Mouse (Mus musculus): Measurements from ENCODE around the gene Gfer. TPM values are rescaled to one million over a fixed set of nuclear protein-coding genes. Genes with fewer than 3 reads are reported as not detected.

Gene Gfer
- polyA plus RNA-seq, 1 experiment = 29.8 TPM

DNA sequence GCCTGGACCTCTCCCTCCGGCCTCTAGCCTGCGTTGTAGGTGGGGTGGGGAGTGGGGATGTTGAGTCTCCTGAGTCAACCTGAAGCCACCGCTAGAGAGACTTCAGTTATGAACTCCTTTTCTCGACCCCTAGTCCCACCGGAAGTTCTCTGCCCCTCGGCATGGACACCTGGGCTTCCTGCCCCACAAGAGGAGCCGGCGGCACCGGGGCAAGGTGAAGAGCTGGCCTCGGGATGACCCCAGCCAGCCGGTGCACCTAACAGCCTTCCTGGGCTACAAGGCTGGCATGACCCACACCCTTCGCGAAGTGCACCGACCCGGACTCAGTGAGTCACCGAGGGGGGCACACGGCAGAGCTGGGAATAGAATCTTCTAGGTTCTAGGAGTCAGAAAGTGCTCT, 32.2 kb upstream of the Gfer start:
- Histone ChIP-seq H3K4me3 (ENCODE audit: insufficient read depth, low read depth, low read length) (no peak overlapping the region), H3K36me3 (ENCODE audit: control insufficient read depth, insufficient read depth, low read length) (no peaks in the 10 kb centered on the region), H3K4me1 (ENCODE audit: control insufficient read depth, insufficient read depth, low read length) (peaks cover 16% of the 10 kb centered on the region), H3K27me3 (replicated peaks; ENCODE audit: control insufficient read depth, insufficient read depth, low read length) (no peaks in the 10 kb centered on the region), H3K27ac (ENCODE audit: insufficient read depth, low read depth, low read length) (no peak overlapping the region)
- DNase-seq = no peak
- 68% methylated on average over 17 of the region's 17 CpGs for WGBS
- TF ChIP-seq CTCF (conservative IDR thresholded peaks at IDR 0.05; ENCODE audit: insufficient read depth, insufficient read length, low read depth, low read length) (no peak), POLR2A (IDR thresholded peaks at IDR 0.05; ENCODE audit: low read depth, low read length) (no peak)

- H3K27ac ChIP-seq (ENCODE audit: insufficient read depth, low read depth, low read length) = no peak within 1 kb of the TSS
- peaks cover 11% of the 10 kb centered on the region; the same call in 1 of the 2 replicates for H3K4me1 ChIP-seq (ENCODE audit: control insufficient read depth, insufficient read depth, low read length)
- TF ChIP-seq POLR2A (IDR thresholded peaks at IDR 0.05; ENCODE audit: low read depth, low read length) (no peak), CTCF (conservative IDR thresholded peaks at IDR 0.05; ENCODE audit: insufficient read depth, insufficient read length, low read depth, low read length) (no peak)
- no peaks in the 10 kb centered on the region for H3K36me3 ChIP-seq (ENCODE audit: control insufficient read depth, insufficient read depth, low read length)
- DNase-seq = no peak
- H3K27me3 ChIP-seq (replicated peaks; ENCODE audit: control insufficient read depth, insufficient read depth, low read length) = no peaks in the 10 kb centered on the region
- WGBS = 66% methylated on average over 2 of the region's 2 CpGs
- H3K4me3 ChIP-seq (ENCODE audit: insufficient read depth, low read depth, low read length) = no peak within 1 kb of the TSS
Observed at GRCm38 (mm10) chr17:24727618-24728017, 31.7 kb upstream of the Gfer start, which contains the start of gene Rpl3l. TSS of gene Rpl3l (plus strand) at chr17:24727820.

- H3K27ac ChIP-seq (ENCODE audit: insufficient read depth, low read depth, low read length) = no peak overlapping the region
- TF ChIP-seq POLR2A (IDR thresholded peaks at IDR 0.05; ENCODE audit: low read depth, low read length) = no peak
- TF ChIP-seq CTCF (conservative IDR thresholded peaks at IDR 0.05; ENCODE audit: insufficient read depth, insufficient read length, low read depth, low read length) = no peak
- DNase-seq = no peak
- 64% methylated on average over 3 of the region's 3 CpGs for WGBS
- no peak overlapping the region for H3K4me3 ChIP-seq (ENCODE audit: insufficient read depth, low read depth, low read length)
- H3K36me3 ChIP-seq (ENCODE audit: control insufficient read depth, insufficient read depth, low read length) = no peaks in the 10 kb centered on the region; the same call in 1 of the 2 replicates
- no peaks in the 10 kb centered on the region for H3K27me3 ChIP-seq (replicated peaks; ENCODE audit: control insufficient read depth, insufficient read depth, low read length)
- H3K4me1 ChIP-seq (ENCODE audit: control insufficient read depth, insufficient read depth, low read length) = peaks cover 2% of the 10 kb centered on the region; the same call in 1 of the 2 replicates
Observed at GRCm38 (mm10) chr17:24725637-24726390, 29.9 kb upstream of the Gfer start.

GRCm38 (mm10) chr17:24724184-24724583, 28.2 kb upstream of the Gfer start, which contains the start of gene Ndufb10:
TSS of gene Ndufb10 (minus strand) at chr17:24724478.
- no peaks in the 10 kb centered on the region; the same call in 1 of the 2 replicates for H3K36me3 ChIP-seq (ENCODE audit: control insufficient read depth, insufficient read depth, low read length)
- H3K27ac ChIP-seq (ENCODE audit: insufficient read depth, low read depth, low read length) = peak within 1 kb of the TSS; percentile 90
- peaks cover 2% of the 10 kb centered on the region; the same call in 1 of the 2 replicates for H3K4me1 ChIP-seq (ENCODE audit: control insufficient read depth, insufficient read depth, low read length)
- peak within 1 kb of the TSS; percentile 87 for H3K4me3 ChIP-seq (ENCODE audit: insufficient read depth, low read depth, low read length)
- TF ChIP-seq POLR2A (IDR thresholded peaks at IDR 0.05; ENCODE audit: low read depth, low read length) (peak; percentile 96), CTCF (conservative IDR thresholded peaks at IDR 0.05; ENCODE audit: insufficient read depth, insufficient read length, low read depth, low read length) (peak; percentile 96; the same call in 1 of the 2 replicates)
- peak; percentile 98 for DNase-seq
- under 1% methylated on average over 30 of the region's 30 CpGs for WGBS
- H3K27me3 ChIP-seq (replicated peaks; ENCODE audit: control insufficient read depth, insufficient read depth, low read length) = no peaks in the 10 kb centered on the region

DNA sequence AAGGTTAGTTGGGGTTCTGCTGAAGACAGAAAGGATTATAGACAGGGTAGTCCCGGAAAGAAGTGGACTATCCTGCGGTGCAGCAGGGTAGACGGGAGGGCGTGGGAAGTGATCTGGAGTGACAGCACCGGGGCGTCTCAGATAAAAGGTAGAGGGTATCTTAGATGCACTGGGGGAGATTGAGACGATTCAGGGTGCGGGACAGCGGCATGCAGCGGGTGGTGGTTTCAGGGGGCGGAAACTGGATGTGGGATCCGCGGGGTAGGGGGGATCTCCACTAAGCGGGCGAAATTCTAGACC, 27.9 kb upstream of the Gfer start:
- Histone ChIP-seq H3K27me3 (replicated peaks; ENCODE audit: control insufficient read depth, insufficient read depth, low read length) (no peaks in the 10 kb centered on the region), H3K4me3 (ENCODE audit: insufficient read depth, low read depth, low read length) (peak overlapping the region; percentile 87), H3K36me3 (ENCODE audit: control insufficient read depth, insufficient read depth, low read length) (no peaks in the 10 kb centered on the region; the same call in 1 of the 2 replicates), H3K4me1 (ENCODE audit: control insufficient read depth, insufficient read depth, low read length) (peaks cover 2% of the 10 kb centered on the region; the same call in 1 of the 2 replicates), H3K27ac (ENCODE audit: insufficient read depth, low read depth, low read length) (peak overlapping the region; percentile 90)
- WGBS = under 1% methylated on average over 15 of the region's 15 CpGs
- TF ChIP-seq CTCF (conservative IDR thresholded peaks at IDR 0.05; ENCODE audit: insufficient read depth, insufficient read length, low read depth, low read length) (no peak), POLR2A (IDR thresholded peaks at IDR 0.05; ENCODE audit: low read depth, low read length) (no peak)
- DNase-seq = no peak

DNA sequence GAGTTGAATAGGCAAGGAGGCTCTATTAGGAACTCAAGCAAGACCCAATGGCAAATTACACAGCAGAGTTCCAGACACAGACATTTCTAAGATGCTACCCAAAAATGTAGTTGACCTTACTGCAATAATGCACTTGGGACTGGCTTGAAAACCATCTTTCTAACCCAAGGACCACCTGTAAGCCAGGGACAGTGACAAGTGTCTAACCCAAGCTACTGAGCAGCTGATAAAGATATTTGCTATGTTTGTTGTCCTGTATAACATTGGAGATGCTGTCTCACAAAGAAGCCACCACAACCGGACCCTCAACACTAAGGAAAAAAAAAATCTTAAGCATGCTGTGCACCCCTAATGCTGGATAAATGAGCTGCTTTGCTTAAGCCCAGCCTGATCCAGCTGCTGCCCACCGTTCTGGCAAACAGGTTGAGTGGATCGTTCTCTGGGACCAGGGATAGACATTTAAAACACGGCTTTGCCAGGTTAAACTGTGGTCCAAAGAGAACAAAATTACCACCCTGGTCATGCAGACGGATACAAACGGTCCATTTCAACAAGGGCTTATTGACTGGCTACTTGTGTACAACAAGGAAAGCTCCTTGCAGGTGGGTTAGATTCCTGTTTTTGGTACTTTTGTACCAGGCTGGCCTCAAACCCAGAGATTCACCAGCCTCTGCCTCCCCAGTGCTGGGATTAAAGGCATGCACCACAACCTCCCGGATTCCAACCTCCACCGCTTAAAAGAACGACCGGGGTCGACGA, 27.3 kb upstream of the Gfer start:
- TF ChIP-seq CTCF (conservative IDR thresholded peaks at IDR 0.05; ENCODE audit: insufficient read depth, insufficient read length, low read depth, low read length) = no peak
- TF ChIP-seq POLR2A (IDR thresholded peaks at IDR 0.05; ENCODE audit: low read depth, low read length) = no peak
- DNase-seq = no peak
- H3K36me3 ChIP-seq (ENCODE audit: control insufficient read depth, insufficient read depth, low read length) = no peaks in the 10 kb centered on the region; the same call in 1 of the 2 replicates
- peak overlapping the region; percentile 90 for H3K27ac ChIP-seq (ENCODE audit: insufficient read depth, low read depth, low read length)
- H3K4me1 ChIP-seq (ENCODE audit: control insufficient read depth, insufficient read depth, low read length) = peaks cover 2% of the 10 kb centered on the region; the same call in 1 of the 2 replicates
- H3K4me3 ChIP-seq (ENCODE audit: insufficient read depth, low read depth, low read length) = peak overlapping the region; percentile 87
- WGBS = under 1% methylated on average over 12 of the region's 12 CpGs
- H3K27me3 ChIP-seq (replicated peaks; ENCODE audit: control insufficient read depth, insufficient read depth, low read length) = no peaks in the 10 kb centered on the region
